Mouse (Mus musculus) hindbrain, embryonic 13.5 days (tissue): ENCODE measurements around the gene Bgn. TPM values are rescaled to one million over a fixed set of nuclear protein-coding genes. Genes with fewer than 3 reads are reported as not detected.

Experiments used
- ATAC-seq: fragments of 200-750 bp; cut with Nextera tagmentation; 2 replicates; pipeline ENCODE4 v1.8.0; 2017; ENCODE audit warnings: moderate TSS enrichment; ENCODE audit not compliant: low FRiP score
- H3K27ac ChIP-seq: fragments of 300-500 bp; sonication (generic); 2 replicates; pipeline ENCODE4 v1.5.1; 2015; ENCODE audit warnings: inconsistent platforms, mild to moderate bottlenecking, moderate library complexity
- H3K27me3 ChIP-seq: fragments of 300-500 bp; sonication (generic); 2 replicates; pipeline ENCODE4 v1.6.1; 2015; ENCODE audit warnings: mild to moderate bottlenecking, inconsistent platforms
- H3K36me3 ChIP-seq: fragments of 300-500 bp; sonication (generic); 2 replicates; pipeline ENCODE4 v1.6.1; 2015; ENCODE audit warnings: mild to moderate bottlenecking, inconsistent platforms
- H3K4me1 ChIP-seq: fragments of 300-500 bp; sonication (generic); replicated peaks from 2 replicates; pipeline ENCODE4 v1.6.1; 2015; ENCODE audit warnings: inconsistent platforms
- H3K4me2 ChIP-seq: fragments of 300-500 bp; sonication (generic); 2 replicates; pipeline ENCODE4 v1.6.1; 2015; ENCODE audit warnings: inconsistent platforms, mild to moderate bottlenecking, moderate library complexity
- H3K4me3 ChIP-seq: fragments of 300-500 bp; sonication (generic); 2 replicates; pipeline ENCODE4 v1.5.1; 2015; ENCODE audit warnings: mild to moderate bottlenecking, inconsistent platforms
- H3K9ac ChIP-seq: fragments of 300-500 bp; sonication (generic); 2 replicates; pipeline ENCODE4 v1.6.1; 2015; ENCODE audit warnings: mild to moderate bottlenecking, inconsistent platforms
- H3K9me3 ChIP-seq: fragments of 300-500 bp; sonication (generic); 2 replicates; pipeline ENCODE4 v1.6.1; 2016; ENCODE audit warnings: inconsistent platforms
- WGBS: fragments of 180-500 bp; shearing (Covaris S2); methylation state at CpG from one replicate; pipeline ENCODE4 v1.1.7; 2015; 5-methylcytosine and 5-hydroxymethylcytosine counted together
- polyA plus RNA-seq: library from polyadenylated mRNA; unstranded; fragments of >200 nt; fragmentation: Nextera tagmentation; extraction: Ambion mirVana; gene quantifications from 2 replicates; pipeline ENCODE4 v1.2.1, GENCODE M21; 2015

The Bgn gene
- 21.6 and 28.6 TPM in 2 replicates for polyA plus RNA-seq

GRCm38 (mm10) chrX:73483484-73483810 lies at the start of gene Bgn:
TSS of gene Bgn (plus strand) at chrX:73483602.
- Histone ChIP-seq H3K27ac (no peak within 1 kb of the TSS), H3K27me3 (0 out of 2 replicates have a peak, but pooled peaks cover 6% of the 10 kb centered on the region), H3K9me3 (no peaks in the 10 kb centered on the region), H3K9ac (no peak within 1 kb of the TSS; the same call in 1 of the 2 replicates), H3K36me3 (no peaks in the 10 kb centered on the region), H3K4me3 (peak within 1 kb of the TSS; percentile 12; the same call in 1 of the 2 replicates), H3K4me1 (no peaks in the 10 kb centered on the region), H3K4me2 (peak within 1 kb of the TSS; percentile 23)
- ATAC-seq = no peak
- 39% methylated on average over 7 of the region's 14 CpGs for WGBS

GRCm38 (mm10) chrX:73435252-73435651 lies 48.1 kb upstream of the Bgn start, which contains the start of gene Trex2:
TSS of gene Trex2 (minus strand) at chrX:73435344.
- no peaks in the 10 kb centered on the region for H3K9me3 ChIP-seq
- WGBS = 90% methylated on average over 11 of the region's 11 CpGs
- H3K36me3 ChIP-seq = peaks cover 17% of the 10 kb centered on the region
- no peaks in the 10 kb centered on the region for H3K27me3 ChIP-seq
- H3K4me3 ChIP-seq = no peak within 1 kb of the TSS
- H3K4me2 ChIP-seq = no peak within 1 kb of the TSS
- no peak for ATAC-seq
- H3K4me1 ChIP-seq = no peaks in the 10 kb centered on the region
- no peak within 1 kb of the TSS for H3K27ac ChIP-seq
- H3K9ac ChIP-seq = no peak within 1 kb of the TSS

- 63% methylated on average over 2 of the region's 2 CpGs for whole genome bisulfite sequencing
- no peak overlapping the region for H3K4me2 ChIP-seq
- H3K36me3 ChIP-seq = peaks cover 24% of the 10 kb centered on the region
- no peak for ATAC-seq
- no peaks in the 10 kb centered on the region for H3K27me3 ChIP-seq
- no peaks in the 10 kb centered on the region for H3K9me3 ChIP-seq
- H3K27ac ChIP-seq = no peak overlapping the region
- no peaks in the 10 kb centered on the region for H3K4me1 ChIP-seq
- H3K9ac ChIP-seq = no peak overlapping the region
- no peak overlapping the region for H3K4me3 ChIP-seq
These were observed 42.0 kb upstream of the Bgn start for GRCm38 (mm10) chrX:73441428-73441827.

- H3K27ac ChIP-seq = no peak overlapping the region
- no peak overlapping the region for H3K4me2 ChIP-seq
- H3K9ac ChIP-seq = no peak overlapping the region
- peaks cover 16% of the 10 kb centered on the region for H3K36me3 ChIP-seq
- H3K9me3 ChIP-seq = no peaks in the 10 kb centered on the region
- H3K27me3 ChIP-seq = no peaks in the 10 kb centered on the region
- H3K4me3 ChIP-seq = no peak overlapping the region
- WGBS = 30% methylated on average over 2 of the region's 2 CpGs
- peaks cover 2% of the 10 kb centered on the region; the same call in 1 of the 2 replicates for H3K4me1 ChIP-seq
- ATAC-seq = no peak
These were observed 31.5 kb upstream of the Bgn start for GRCm38 (mm10) chrX:73451949-73452348.

GRCm38 (mm10) chrX:73458877-73459392 lies 24.5 kb upstream of the Bgn start, which contains the start of gene Haus7:
TSS of gene Haus7 (minus strand) at chrX:73459044.
- Histone ChIP-seq H3K36me3 (no peaks in the 10 kb centered on the region), H3K9ac (peak within 1 kb of the TSS; percentile 72), H3K27me3 (no peaks in the 10 kb centered on the region), H3K4me2 (peak within 1 kb of the TSS; percentile 62), H3K4me3 (peak within 1 kb of the TSS; percentile 52), H3K9me3 (no peaks in the 10 kb centered on the region), H3K27ac (peak within 1 kb of the TSS; percentile 50), H3K4me1 (peaks cover 15% of the 10 kb centered on the region)
- ATAC-seq = peak; percentile 100
- WGBS = 14% methylated on average over 26 of the region's 26 CpGs

- Histone ChIP-seq H3K4me2 (no peak overlapping the region), H3K36me3 (no peaks in the 10 kb centered on the region), H3K9me3 (no peaks in the 10 kb centered on the region), H3K4me3 (no peak overlapping the region), H3K9ac (no peak overlapping the region), H3K27me3 (no peaks in the 10 kb centered on the region), H3K4me1 (peaks cover 15% of the 10 kb centered on the region), H3K27ac (no peak overlapping the region)
- ATAC-seq = no peak
- WGBS = 87% methylated on average over 4 of the region's 4 CpGs
These were observed 22.6 kb upstream of the Bgn start for GRCm38 (mm10) chrX:73460792-73461191.

- no peak overlapping the region for H3K4me3 ChIP-seq
- no peaks in the 10 kb centered on the region for H3K27me3 ChIP-seq
- WGBS = 77% methylated on average over 9 of the region's 9 CpGs
- no peaks in the 10 kb centered on the region for H3K9me3 ChIP-seq
- H3K27ac ChIP-seq = no peak overlapping the region
- no peak overlapping the region for H3K4me2 ChIP-seq
- H3K4me1 ChIP-seq = no peaks in the 10 kb centered on the region
- H3K9ac ChIP-seq = no peak overlapping the region
- no peak for ATAC-seq
- no peaks in the 10 kb centered on the region for H3K36me3 ChIP-seq
These were observed 17.8 kb upstream of the Bgn start for GRCm38 (mm10) chrX:73465483-73466186.

GRCm38 (mm10) chrX:73467446-73468241 lies 15.8 kb upstream of the Bgn start:
- Histone ChIP-seq H3K27me3 (no peaks in the 10 kb centered on the region), H3K9me3 (no peaks in the 10 kb centered on the region), H3K27ac (no peak overlapping the region), H3K36me3 (no peaks in the 10 kb centered on the region), H3K4me2 (no peak overlapping the region), H3K4me3 (no peak overlapping the region), H3K4me1 (no peaks in the 10 kb centered on the region), H3K9ac (no peak overlapping the region)
- WGBS = 72% methylated on average over 5 of the region's 5 CpGs
- ATAC-seq = no peak

GRCm38 (mm10) chrX:73468330-73468729 lies 15.1 kb upstream of the Bgn start:
- Histone ChIP-seq H3K36me3 (no peaks in the 10 kb centered on the region), H3K4me1 (no peaks in the 10 kb centered on the region), H3K4me3 (no peak overlapping the region), H3K9ac (no peak overlapping the region), H3K27ac (no peak overlapping the region), H3K27me3 (no peaks in the 10 kb centered on the region), H3K9me3 (no peaks in the 10 kb centered on the region), H3K4me2 (no peak overlapping the region)
- no peak for ATAC-seq
- 84% methylated on average over 3 of the region's 3 CpGs for WGBS

GRCm38 (mm10) chrX:73468752-73469151 lies 14.7 kb upstream of the Bgn start:
- Histone ChIP-seq H3K4me2 (no peak overlapping the region), H3K4me1 (no peaks in the 10 kb centered on the region), H3K27ac (no peak overlapping the region), H3K27me3 (no peaks in the 10 kb centered on the region), H3K9me3 (no peaks in the 10 kb centered on the region), H3K36me3 (no peaks in the 10 kb centered on the region), H3K4me3 (no peak overlapping the region), H3K9ac (no peak overlapping the region)
- no peak for ATAC-seq
- 45% methylated on average over 1 of the region's 1 CpGs for WGBS

- no peaks in the 10 kb centered on the region for H3K27me3 ChIP-seq
- H3K4me2 ChIP-seq = no peak overlapping the region
- WGBS = 87% methylated on average over 3 of the region's 3 CpGs
- H3K4me3 ChIP-seq = no peak overlapping the region
- no peak for ATAC-seq
- no peak overlapping the region for H3K9ac ChIP-seq
- H3K27ac ChIP-seq = no peak overlapping the region
- H3K9me3 ChIP-seq = no peaks in the 10 kb centered on the region
- 0 out of 2 replicates have a peak, but pooled peaks cover 3% of the 10 kb centered on the region for H3K4me1 ChIP-seq
- H3K36me3 ChIP-seq = no peaks in the 10 kb centered on the region
These were observed 11.6 kb upstream of the Bgn start for GRCm38 (mm10) chrX:73471764-73472163.

- Histone ChIP-seq H3K27ac (no peak overlapping the region), H3K9me3 (no peaks in the 10 kb centered on the region), H3K36me3 (no peaks in the 10 kb centered on the region), H3K4me1 (0 out of 2 replicates have a peak, but pooled peaks cover 3% of the 10 kb centered on the region), H3K4me2 (no peak overlapping the region), H3K9ac (no peak overlapping the region), H3K4me3 (no peak overlapping the region), H3K27me3 (no peaks in the 10 kb centered on the region)
- ATAC-seq = no peak
- WGBS = 63% methylated on average over 12 of the region's 12 CpGs
These were observed 8.8 kb upstream of the Bgn start for GRCm38 (mm10) chrX:73474340-73475165.
